Mouse (Mus musculus) adrenal gland, adult 18-20 months (tissue): ENCODE data around the gene Sema4d. TPM values are rescaled to one million over a fixed set of nuclear protein-coding genes. Genes with fewer than 3 reads are reported as not detected.

Experiments used
- DNase-seq, 2 experiments: peaks; one replicate each; pipeline ENCODE4 v3.0.0; 2021 to 2022; ENCODE audit warnings: low spot score in 2 of 2
- microRNA-seq, 2 experiments: library from miRNA; unstranded; fragments of <30 nt; microRNA quantifications; one replicate each; pipeline ENCODE4 v1.2.0; 2021; ENCODE audit warnings: borderline number of aligned reads in 2 of 2
- total RNA-seq, 2 experiments: library from RNA; stranded (reverse); gene quantifications; 1 replicate in 1 of 2; 2 replicates in 1 of 2; pipeline ENCODE4 v1.2.3; 2021

Gene Sema4d
- total RNA-seq, 2 experiments from 2014 or later = 8.0 to 13.5 TPM

GRCm38 (mm10) chr13:51644829-51645789 lies 148.4 kb downstream of the Sema4d start, which contains the start of gene Cks2:
Gene Cks2 (plus strand): TSS chr13:51645232.
- peak; percentile 86 to 88 for DNase-seq

- no peak for DNase-seq
Measured at GRCm38 (mm10) chr13:51643924-51644828, 149.4 kb downstream of the Sema4d start.

- no peak for DNase-seq
Measured at GRCm38 (mm10) chr13:51642171-51642778, 151.3 kb downstream of the Sema4d start.

DNA sequence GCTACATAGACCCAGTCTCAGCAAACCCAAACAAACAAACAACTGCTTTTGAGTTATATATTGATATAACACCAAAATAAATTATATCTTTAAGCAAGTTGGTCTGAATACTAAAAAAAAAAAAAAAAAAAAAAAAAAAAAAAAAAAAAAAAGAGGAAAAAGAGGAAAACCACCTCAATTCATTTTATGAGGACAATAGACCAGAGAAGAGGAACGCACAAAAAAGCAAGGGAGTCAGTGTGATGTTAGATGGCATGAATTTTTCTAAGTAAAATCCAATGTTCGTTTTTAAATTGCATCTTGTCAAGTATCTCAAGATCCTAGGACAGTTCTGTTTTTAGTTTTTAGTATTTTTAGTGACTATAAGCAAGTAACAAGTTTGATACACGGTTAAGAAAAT lies 152.1 kb downstream of the Sema4d start:
- no peak for DNase-seq

DNA sequence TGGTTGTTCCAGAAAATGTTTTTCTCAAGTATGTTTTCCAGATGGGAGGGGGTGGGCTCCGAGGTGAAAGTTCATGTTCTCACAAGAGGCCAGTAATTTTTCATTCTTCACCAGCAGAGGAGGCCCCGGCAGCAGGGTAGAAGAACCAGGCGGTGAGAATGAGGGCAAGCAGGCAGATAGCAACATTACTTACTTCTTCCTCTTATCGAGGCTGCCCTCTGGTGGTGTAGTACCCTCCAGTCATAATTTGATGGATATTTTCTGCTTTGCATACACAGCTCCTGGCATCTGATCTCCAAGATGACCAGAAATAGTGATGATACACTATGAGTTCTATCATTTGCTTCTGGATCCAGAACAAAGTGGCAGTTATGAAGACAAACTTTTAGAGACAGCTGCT lies 154.6 kb downstream of the Sema4d start:
- no peak for DNase-seq

Small RNAs within 50 kb of the gene (microRNA-seq; reads per million reads assigned to microRNA genes)
- gene Gm23566 = 0 reads per million in 2 experiments

Other genes with a start within 250 kb of the Sema4d start
- gene Shc3, start 224.3 kb downstream of the Sema4d start, total RNA-seq = 1 to 10 TPM in 1 of 2 experiments, under 1 TPM in 1; 0.83 to 1.3 TPM
- gene Cks2, start 148.5 kb downstream of the Sema4d start, total RNA-seq = 1 to 10 TPM; 2.8 to 8.5 TPM
- gene Secisbp2, start 142.1 kb downstream of the Sema4d start, total RNA-seq = 10 to 100 TPM; 19.0 to 21.7 TPM
- 10 to 100 TPM; 44.9 to 80.0 TPM for gene Gadd45g, start 52.9 kb upstream of the Sema4d start, total RNA-seq